Mouse (Mus musculus): ENCODE measurements around the gene Mkrn2. TPM values are rescaled to one million over a fixed set of nuclear protein-coding genes. Genes with fewer than 3 reads are reported as not detected.

Mkrn2 gene
- total RNA-seq (2021) = 10 to 100 TPM; 38.2 to 40.9 TPM
- long read RNA-seq, experiment 1, full-length matches to known transcripts = 27 of 33 reads
- long read RNA-seq, experiment 1, partial matches to known transcripts = 3 of 33 reads
- long read RNA-seq, experiment 1, other reads (novel, unspliced or antisense) = 3 of 33 reads
- long read RNA-seq, experiment 2, full-length matches to known transcripts = 59 of 70 reads
- long read RNA-seq, experiment 2, partial matches to known transcripts = 5 of 70 reads
- long read RNA-seq, experiment 2, other reads (novel, unspliced or antisense) = 6 of 70 reads

DNA sequence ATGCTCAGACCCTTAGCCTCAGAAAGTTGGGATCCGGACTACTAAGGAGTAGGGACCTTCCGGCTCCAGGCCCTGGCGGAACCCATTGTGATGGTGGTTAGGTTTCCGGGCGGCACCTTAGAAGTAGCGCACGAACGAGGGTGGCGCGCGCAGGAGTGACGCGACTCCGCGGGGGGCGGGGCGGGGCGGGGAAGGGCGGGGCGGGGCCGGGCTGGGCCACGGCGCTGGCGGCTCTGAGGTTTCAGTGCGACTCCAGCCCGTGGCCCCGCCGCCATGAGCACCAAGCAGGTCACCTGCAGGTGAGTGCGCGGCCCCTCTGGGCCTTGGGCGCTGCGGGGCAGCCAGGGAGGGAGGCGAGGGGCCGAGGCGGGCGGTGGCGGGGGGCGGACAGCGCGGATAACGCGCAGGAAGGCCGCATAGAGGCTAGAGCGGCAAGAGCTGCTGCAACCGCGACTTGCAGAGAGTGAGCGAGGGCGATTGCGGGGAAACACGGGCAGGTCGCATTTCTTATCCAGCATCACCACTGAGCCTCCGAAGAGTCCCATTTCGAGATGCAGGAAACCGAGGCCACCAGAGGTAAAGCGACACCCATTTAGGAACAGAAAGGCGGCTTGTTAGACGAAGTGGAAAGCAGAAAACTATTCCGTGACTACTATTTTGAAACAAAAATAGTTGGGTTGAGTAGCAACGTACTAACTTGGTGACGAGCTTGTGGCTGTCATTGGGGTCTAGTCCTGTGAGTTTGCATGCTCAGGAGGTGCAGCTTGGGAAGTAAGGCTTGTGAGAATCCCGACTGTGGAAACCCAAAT, at the start of gene Mkrn2:
Gene Mkrn2 (plus strand): TSS at position 188 of the 809 bp plus-strand sequence.
- DNase-seq (ENCODE audit: low spot score in 2 of 2) = peak; percentile 83 to 84

DNA sequence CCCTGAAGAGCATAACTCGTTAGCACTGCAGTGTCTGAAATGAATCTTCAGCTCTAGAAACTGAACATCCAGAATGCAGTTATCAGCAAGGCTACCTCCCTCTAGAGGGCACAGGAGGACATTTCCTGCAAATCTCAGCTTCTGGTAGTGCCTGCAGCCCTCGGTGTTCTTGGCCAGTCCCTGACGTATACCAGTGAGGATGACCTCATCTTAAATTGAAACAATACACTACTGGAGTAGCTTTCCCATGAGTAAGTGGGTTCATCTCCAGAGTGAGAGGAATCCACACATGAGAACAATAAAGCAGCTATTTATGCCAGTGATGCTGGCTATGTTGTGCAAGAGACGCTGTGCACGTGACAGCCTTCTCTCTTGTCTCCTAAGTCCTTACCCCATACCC, 46.2 kb upstream of the Mkrn2 start:
- no peak for DNase-seq (ENCODE audit: low spot score in 2 of 2)

DNA sequence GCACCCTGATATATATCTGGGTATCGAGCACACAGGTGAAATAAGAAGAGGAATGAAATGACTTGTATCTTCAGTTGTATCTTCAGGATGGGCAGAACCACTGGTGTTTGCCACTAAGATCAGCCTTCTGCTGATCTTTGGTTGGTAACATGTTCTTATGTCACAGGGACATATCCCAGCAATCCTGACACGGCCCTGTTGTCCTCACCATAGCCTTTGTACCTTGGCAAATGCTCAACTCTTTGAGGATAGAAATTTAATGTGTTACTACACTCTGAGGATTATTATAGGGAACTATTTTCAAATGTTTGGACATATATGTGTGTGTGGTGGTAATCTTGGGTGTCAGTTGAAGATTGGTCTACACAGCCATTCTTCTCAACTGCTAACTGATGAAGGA, 43.5 kb upstream of the Mkrn2 start:
- DNase-seq (ENCODE audit: low spot score in 2 of 2) = no peak

DNA sequence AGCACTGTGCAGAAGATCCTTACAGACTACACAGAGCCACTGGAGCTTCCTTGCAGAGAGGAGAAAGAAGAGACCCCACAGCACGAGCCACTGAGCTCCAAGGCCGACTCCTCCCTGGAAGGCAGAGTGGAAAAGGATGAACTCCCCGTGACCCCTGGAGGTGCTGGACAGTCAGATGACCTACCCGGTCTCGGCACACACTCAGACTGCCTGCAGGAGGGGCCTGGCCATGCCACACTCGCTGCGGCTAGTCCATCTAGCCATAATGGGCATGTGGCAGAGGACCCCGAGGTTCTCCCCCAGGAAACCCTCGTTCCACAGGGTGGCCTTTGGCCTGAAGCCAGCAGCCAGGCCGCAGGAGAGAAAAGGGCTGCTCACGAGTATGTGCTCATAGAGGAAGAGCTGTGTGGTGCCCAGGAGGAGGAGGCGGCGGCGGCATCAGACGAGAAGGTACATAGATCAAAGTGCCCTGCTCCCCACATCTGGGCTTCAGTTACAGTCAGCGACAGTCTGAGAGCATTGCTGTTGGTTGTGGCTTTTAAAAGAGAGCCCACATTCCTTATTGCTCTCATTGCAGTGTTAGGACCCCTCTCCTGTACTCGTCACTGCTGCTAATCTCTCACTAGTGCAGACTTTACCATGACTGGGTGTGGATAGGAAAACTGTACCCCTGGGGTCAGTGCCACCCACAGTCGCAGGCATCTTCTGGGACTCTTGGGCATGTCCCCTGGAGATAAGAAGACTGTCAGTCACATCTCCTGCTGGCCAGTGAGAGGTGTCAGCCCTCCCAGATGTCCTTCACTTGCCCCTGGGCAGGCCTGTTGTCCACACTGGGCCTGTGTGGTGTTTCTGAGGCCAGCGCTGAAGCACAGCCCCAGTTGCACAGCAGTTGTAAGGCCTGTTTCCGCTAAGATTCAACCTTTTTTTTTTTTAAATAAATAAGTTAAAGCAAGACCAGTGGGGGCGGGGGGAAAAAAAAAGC, 41.8 kb upstream of the Mkrn2 start:
- no peak for DNase-seq (ENCODE audit: low spot score in 2 of 2)

DNA sequence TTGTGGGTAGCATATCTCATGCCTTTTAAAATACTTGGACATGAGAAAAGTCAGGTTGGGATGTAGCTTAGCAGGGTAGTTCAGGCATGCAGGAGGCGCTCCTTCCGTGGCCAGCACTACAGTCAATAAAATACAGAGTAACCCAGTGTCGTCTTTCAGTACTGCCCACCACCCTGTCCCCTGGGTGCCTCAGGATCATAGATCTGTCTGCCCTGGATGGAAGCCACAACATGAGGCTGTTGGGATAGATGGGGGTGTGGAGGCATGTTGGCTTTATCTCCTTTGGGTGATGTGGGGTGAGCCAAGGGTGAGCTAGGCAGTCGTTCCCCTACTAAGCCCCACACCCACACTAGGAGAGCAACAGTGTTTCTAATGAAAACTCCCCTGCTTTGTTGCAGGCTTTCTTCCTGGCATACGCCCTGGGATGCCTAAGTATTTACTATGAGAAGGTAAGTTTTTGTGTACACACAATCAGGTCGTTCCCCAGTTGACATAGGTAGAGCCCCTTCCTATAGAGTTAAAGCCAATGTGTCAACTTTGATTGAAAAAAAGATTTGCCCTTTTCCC, 36.1 kb upstream of the Mkrn2 start:
- no peak for DNase-seq (ENCODE audit: low spot score in 2 of 2)

DNA sequence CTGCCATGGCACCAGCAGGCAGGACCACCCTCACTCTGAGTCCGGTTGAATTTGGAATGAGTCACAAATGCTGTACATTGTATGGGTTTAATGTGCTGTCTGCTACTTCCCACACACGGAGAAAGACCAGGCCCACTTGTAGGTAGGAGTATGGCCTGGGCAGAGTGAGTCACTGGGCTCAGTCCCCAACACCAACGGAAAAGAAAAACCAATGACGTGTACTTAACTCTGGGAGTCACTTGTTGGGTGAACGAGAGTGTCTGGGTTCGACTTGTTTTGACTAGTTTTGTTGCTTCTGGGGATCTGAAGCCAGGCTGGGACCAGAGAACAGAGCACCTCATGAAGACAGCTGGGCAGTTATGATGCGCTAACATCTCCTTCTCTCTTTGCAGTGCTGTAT, 27.5 kb upstream of the Mkrn2 start:
- DNase-seq (ENCODE audit: low spot score in 2 of 2) = no peak

DNA sequence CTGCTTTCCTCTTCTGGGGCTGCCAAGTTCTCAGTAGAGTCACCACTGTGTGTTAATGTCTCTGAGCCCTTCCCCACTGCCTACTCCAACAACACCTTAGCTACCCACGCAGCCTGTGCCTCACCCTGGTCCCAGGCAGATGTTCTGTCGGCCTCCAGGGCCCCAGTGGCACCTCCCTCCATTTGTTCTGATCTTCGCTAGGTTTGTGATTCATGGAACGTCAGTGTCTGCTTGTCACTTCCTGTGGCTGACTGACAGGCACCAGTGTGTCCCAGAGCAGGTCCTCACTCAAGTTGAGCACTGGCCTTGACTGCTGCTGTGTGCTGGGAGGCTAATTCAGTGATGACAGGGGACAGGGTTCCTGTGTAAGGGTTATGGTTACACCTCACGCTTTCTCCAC, 24.3 kb upstream of the Mkrn2 start:
- DNase-seq (ENCODE audit: low spot score in 2 of 2) = no peak

DNA sequence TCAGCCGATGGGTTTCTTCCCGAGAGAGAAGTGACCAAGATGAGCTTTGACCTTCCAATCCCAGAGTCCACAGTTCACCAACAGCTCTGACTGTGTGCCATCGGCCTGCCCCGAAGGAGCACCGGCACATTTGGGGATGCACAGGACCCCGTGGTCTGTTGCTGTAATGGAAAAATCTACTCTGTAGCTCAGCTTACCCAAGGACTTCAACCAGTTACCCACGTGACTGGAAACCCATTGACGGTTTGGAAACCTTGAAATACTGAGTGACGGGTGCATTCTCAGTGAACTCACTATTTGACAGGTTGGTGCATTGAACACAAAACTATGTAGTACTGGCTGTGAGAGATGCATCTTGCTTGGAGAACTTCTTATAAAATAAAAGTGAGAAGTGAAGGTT, 23.8 kb upstream of the Mkrn2 start:
- no peak for DNase-seq (ENCODE audit: low spot score in 2 of 2)

DNA sequence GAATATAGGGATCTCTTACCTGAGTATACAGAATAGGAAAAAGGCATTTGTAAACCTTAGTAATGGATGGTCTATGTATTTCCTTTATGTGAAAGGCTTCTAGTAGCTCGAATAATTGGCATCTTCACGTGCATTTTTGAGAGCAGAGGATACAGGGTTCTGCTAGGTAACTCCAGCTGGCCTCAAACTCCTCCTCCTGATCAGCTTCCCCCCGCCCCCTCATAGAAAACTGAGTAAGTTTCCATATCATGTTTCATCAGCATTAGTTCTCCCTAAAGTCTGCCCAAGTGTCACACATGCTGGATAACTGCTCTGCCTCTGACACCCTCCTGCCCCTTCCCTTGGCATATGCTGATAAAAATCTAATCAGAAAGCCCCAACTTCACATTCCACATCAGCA, 20.9 kb upstream of the Mkrn2 start:
- no peak for DNase-seq (ENCODE audit: low spot score in 2 of 2)

DNA sequence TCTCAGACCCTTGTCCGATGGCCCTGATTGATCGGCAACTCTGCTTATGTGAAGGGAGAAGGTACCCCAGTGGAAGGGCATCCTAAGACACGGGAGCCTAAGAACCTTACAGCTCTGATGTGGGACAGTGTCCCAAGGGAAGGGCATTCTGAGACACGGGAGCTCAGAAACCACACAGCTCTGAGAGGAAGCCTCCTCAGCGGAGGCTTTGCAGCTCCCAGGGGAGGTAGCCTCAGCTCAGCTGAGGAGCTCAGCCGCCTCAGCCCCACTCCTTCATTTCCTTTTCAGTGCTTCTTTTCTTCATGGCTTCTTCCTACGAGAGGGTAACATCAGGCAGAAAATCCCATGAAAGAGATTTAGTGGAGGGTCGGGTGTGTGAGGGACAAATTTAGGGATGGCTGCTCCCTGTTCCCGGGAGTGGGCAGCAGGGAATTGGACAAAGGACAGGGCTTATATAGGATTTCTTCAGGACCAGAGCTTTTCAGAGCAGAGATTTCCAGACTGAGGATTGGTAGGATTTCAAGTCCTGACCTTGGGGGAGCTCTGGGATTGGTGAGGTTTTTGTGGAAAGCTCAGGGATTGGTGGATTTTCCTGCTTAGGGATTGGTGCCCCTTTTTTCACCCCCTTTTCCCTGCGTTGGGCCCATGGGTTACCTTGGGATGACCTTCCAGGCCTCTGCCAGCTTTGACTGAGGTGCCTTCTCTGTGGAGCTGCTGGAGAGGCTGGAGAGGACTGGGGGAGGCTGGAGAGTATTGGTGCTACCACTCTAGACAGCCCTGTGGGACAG, 19.2 kb upstream of the Mkrn2 start:
- no peak for DNase-seq (ENCODE audit: low spot score in 2 of 2)

DNA sequence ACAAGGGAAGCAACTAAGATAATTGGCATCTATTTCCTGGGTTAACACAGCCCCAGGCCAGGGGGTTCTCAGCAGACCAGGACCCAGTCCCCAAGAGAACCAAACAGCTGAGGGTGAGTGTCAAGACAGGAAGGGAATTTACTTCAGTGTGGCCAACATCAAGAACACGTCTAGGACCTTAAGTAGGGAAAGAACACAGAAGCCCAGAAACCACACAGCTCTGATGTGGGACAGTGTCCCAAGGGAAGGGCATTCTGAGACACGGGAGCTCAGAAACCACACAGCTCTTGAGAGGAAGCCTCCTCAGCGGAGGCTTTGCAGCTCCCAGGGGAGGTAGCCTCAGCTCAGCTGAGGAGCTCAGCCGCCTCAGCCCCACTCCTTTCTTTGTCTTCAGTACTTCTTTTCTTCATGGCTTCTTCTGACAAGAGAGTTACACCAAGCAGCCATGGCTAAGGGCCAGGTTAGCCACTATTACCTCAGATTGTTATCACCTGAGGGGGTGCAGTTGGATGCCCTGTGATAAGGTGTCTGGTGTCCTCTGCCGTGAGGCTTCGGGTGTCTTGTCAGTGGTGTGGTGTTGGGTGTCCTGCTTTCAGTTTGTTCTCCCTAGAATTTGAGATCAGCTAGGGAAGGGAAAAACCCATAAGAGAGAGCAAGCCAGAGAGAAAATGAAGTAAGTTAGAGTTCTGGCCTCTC, 18.1 kb upstream of the Mkrn2 start:
- DNase-seq (ENCODE audit: low spot score in 2 of 2) = no peak

DNA sequence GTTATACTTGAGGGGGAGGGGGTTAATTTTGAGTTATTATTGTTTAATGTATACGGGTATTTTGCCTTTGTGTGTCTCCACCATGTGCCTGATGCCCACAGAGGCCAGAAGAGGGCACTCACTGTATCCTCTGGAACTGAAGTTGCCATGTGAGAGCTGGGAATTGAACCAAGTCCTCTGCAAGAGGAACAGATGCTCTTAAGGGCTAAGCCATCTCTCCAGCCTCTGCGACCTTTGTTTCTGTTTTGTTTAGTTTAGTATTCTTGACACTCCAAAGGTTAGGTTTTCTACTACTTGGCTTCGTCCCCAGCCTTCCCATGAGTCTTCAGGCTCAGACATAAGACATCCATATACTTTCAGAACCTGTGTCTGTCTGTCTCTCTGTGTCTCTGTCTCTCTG, 17.5 kb upstream of the Mkrn2 start:
- no peak for DNase-seq (ENCODE audit: low spot score in 2 of 2)

DNA sequence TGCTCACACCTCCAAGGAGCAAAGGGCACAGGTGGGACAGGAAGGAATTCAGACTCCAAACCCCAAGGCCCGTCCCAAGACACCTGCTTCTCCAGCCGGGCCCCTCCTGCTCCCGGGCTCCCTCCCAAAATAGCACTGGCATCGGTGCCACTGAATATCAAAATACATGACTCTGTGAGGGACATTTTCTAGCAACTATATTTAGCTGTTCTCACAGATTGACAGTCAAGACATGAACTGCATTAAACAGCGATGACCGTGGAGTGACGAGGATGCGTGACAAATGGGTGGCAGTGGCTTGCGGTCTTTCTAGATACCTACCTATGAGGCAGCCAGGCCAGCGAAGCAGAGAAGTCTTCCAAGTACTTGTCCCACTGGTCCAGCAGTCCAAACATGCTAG, 15.4 kb upstream of the Mkrn2 start:
- DNase-seq (ENCODE audit: low spot score in 2 of 2) = no peak

DNA sequence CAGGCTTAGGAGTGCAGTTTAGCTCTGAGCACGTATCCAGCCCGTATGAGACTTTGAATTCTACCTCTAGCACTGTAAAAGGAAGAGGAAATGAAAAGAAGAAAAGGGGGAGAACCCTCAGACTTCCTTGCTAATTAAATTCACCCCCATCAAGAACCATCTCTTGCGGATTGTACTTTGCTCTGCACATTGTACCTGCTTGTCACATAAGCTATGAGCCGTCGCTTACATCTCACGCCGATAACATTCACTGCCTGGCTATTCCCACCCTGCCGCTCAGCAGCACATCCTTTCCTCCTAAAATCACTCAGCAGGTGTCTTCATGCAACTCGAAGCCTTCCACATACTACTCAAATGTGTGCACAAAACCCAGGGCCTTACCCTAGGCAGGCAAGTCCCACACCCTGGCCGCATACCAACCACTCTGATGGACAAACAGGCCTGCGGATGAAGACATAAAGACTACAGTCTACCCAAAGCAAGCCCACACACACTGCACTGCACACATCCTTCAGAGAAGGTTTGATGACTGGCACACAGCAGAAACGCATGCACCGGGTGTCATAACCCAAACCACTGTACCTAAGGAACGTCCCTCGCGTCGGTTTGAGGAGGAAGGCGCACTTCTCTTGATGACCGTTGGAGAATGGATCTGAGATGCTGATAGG, 9.9 kb upstream of the Mkrn2 start:
- no peak for DNase-seq (ENCODE audit: low spot score in 2 of 2)

DNA sequence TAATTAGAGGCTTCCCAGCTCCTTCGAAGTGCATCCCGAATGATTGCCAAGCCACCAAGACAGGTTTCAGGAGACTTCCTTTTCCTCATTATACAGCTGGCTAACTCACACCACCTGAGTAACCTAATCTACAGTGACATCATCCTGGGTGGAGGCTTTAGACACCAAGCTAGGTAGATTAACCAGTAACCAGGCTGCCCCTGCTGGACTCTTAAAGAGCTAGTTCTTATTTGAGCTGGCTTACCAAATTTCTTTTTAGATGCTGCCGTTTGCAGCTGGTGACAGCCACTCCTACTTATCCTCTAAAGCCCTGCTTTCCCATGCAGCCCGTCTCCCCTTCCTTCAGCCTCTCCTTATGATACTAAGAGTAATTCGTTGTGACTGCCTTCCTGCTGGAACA, 9.2 kb upstream of the Mkrn2 start, which contains the start of gene Mkrn2os:
Gene Mkrn2os (minus strand): TSS at position 119 of the 400 bp plus-strand sequence.
- DNase-seq (ENCODE audit: low spot score in 2 of 2) = no peak

DNA sequence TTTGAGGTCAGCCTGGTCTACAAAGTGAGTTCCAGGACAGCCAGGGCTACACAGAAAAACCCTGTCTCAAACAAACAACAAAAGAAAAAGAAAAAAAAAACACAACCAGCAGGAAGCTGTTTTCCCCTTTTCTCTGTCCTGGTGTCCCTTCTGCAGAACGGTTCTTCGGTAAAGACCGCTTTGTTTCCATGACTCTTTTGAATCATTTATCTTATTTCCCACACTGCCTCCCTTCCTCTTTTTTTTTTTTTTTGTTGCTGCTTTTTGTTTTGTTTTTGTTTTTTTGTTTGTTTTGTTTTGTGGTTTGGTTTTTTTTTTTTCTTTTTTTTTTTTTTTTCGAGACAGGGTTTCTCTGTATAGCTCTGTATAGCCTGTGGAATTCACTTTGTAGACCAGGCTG, 8.4 kb upstream of the Mkrn2 start:
- no peak for DNase-seq (ENCODE audit: low spot score in 2 of 2)

DNA sequence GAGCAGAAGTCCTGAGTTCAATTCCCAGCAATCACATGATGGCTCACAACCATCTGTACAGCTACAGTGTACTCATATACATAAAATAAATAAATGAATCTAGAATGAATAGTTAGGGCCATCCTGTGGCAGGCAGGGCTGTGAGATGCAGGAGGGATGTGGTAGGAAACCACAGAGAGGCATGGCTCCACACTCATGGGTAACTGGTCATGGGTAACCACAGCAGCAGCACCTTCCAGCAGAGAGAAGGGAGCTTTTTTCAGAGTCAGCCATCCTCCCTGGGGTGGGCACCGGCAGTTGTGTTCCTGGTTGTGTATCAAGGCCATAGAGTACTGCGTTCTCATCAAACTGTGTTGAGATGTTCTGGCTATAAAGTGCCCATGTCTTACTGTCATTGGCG, 7.2 kb upstream of the Mkrn2 start:
- DNase-seq (ENCODE audit: low spot score in 2 of 2) = no peak

DNA sequence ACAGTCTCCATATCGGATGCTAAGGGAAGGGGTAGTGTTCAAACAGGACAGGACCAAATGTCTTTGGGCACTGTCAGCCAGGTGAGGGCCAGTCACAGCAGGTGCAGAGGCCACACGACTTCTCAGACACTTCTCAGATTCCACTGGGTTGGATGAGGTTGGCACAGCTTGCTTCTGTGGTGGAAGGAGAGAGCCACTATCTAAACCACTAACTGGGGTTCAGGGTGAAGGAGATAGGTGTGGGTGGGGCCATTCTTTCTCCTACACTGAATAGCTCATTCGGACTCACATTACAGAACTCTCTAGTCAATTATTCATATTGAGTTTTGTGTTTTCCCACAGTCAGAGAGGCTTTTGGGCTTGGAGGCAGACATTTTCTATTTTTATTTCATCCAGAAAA, 6.0 kb upstream of the Mkrn2 start:
- DNase-seq (ENCODE audit: low spot score in 2 of 2) = no peak

DNA sequence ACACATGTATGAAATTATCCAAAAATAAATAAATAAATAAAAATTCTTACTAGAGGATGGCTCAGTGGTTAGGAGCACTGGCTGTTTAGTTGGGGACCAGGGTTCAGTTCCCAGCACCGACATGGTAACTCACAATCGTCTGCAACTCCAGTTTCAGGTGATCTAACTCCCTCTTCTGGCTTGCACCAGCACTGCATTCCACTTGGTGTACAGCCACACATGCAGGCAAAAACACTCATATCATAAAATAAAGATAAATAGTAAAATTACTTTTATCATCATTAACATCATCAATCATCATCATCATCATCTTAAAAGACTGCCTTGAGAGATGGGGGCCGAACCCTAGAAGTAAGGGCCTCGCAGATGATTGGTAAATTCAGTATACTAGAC, 384 bp upstream of the Mkrn2 start:
- no peak for DNase-seq (ENCODE audit: low spot score in 2 of 2)

All from gastrocnemius, postnatal 4 days (tissue).